Mouse (Mus musculus) forebrain, embryonic 11.5 days (tissue): ENCODE measurements around the gene Mylk2. TPM values are rescaled to one million over a fixed set of nuclear protein-coding genes. Genes with fewer than 3 reads are reported as not detected.

ENCODE experiments used
- ATAC-seq: fragments of 200-750 bp; cut with Nextera tagmentation; replicated peaks from 2 replicates; pipeline ENCODE4 v1.8.0; 2017; ENCODE audit warnings: moderate TSS enrichment; ENCODE audit not compliant: low FRiP score
- DNase-seq: peaks from one replicate; pipeline ENCODE4 v3.0.0-alpha.2; 2017; ENCODE audit warnings: low spot score
- H3K27ac ChIP-seq: fragments of 300-500 bp; sonication (generic); 2 replicates; pipeline ENCODE4 v1.5.1; 2014; ENCODE audit warnings: low read depth, low read length
- H3K27me3 ChIP-seq: fragments of 300-500 bp; sonication (generic); 2 replicates; pipeline ENCODE4 v1.6.1; 2014; ENCODE audit warnings: mild to moderate bottlenecking, low read length, mixed read lengths; ENCODE audit not compliant: control insufficient read depth, insufficient read depth
- H3K36me3 ChIP-seq: fragments of 300-500 bp; sonication (generic); 2 replicates; pipeline ENCODE4 v1.6.1; 2014; ENCODE audit warnings: mild to moderate bottlenecking, low read length, moderate library complexity, mixed read lengths; ENCODE audit not compliant: control insufficient read depth, insufficient read depth
- H3K4me1 ChIP-seq: fragments of 300-500 bp; sonication (generic); replicated peaks from 2 replicates; pipeline ENCODE4 v1.6.1; 2014; ENCODE audit warnings: low read length, mixed read lengths; ENCODE audit not compliant: control insufficient read depth, insufficient read depth
- H3K4me2 ChIP-seq: fragments of 300-500 bp; sonication (generic); 2 replicates; pipeline ENCODE4 v1.6.1; 2014; ENCODE audit warnings: low read depth, mild to moderate bottlenecking, low read length, moderate library complexity, mixed read lengths; ENCODE audit not compliant: severe bottlenecking
- H3K4me3 ChIP-seq: fragments of 300-500 bp; sonication (generic); 2 replicates; pipeline ENCODE4 v1.5.1; 2014; ENCODE audit warnings: low read depth, low read length
- H3K9ac ChIP-seq: fragments of 300-500 bp; sonication (generic); 2 replicates; pipeline ENCODE4 v1.6.1; 2014; ENCODE audit warnings: low read length
- H3K9me3 ChIP-seq: fragments of 300-500 bp; sonication (generic); 2 replicates; pipeline ENCODE4 v1.6.1; 2016; ENCODE audit warnings: low read length, mixed read lengths; ENCODE audit not compliant: control insufficient read depth
- whole genome bisulfite sequencing: fragments of 180-500 bp; shearing (Covaris S2); extraction: QIAGEN DNeasy Blood & Tissue Kit; methylation state at CpG from one replicate; pipeline ENCODE4 v1.1.7; 2014; 5-methylcytosine and 5-hydroxymethylcytosine counted together
- polyA plus RNA-seq: library from polyadenylated mRNA; unstranded; fragments of >200 nt; fragmentation: Nextera tagmentation; extraction: Ambion mirVana; gene quantifications from 2 replicates; pipeline ENCODE4 v1.2.1, GENCODE M21; 2014

The Mylk2 gene
- polyA plus RNA-seq, 1 experiment from 2014 or later = not detected

DNA sequence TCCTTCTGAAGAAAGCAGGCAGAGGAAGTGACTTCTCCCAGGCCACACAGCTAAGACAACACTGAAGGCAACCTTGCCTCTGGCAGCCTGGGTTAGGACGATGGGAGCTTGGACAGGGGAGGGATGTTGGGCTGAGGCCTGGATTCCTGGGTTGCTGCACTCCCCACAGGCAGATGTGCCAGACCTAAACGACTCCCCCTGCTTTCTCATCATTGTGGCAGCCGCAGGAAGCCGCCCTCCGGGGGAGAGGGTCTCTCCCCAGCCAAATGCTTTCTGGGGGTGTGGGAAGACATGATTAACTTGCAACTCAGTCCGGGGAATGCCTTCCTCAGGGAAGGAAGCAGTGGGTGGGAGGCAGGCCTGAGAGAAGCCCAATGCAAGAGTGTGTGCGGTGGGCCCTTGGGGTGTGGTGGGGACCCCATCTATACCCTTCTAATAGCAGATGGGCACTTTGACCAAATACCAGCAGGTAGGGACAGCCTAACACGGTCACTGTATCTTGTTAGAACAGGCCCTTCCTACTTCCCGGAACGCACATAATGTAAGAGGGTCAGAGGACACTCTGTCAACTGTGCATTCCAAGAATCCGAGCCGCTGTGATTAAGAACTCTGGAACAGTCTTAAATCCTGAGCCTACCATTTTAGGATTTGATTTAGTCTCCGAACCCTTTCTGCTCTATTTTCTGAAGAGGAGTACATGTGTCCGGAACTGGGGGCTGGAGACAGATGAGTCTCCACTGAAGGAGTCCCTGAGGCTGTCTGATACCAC, 17.3 kb downstream of the Mylk2 start:
- Histone ChIP-seq H3K27me3 (no peaks in the 10 kb centered on the region), H3K27ac (no peak overlapping the region), H3K9ac (no peak overlapping the region), H3K4me3 (no peak overlapping the region), H3K9me3 (no peaks in the 10 kb centered on the region), H3K4me2 (no peak overlapping the region), H3K36me3 (no peaks in the 10 kb centered on the region), H3K4me1 (no peaks in the 10 kb centered on the region)
- no peak for DNase-seq
- ATAC-seq = no peak
- WGBS = 49% methylated on average over 14 of the region's 14 CpGs

DNA sequence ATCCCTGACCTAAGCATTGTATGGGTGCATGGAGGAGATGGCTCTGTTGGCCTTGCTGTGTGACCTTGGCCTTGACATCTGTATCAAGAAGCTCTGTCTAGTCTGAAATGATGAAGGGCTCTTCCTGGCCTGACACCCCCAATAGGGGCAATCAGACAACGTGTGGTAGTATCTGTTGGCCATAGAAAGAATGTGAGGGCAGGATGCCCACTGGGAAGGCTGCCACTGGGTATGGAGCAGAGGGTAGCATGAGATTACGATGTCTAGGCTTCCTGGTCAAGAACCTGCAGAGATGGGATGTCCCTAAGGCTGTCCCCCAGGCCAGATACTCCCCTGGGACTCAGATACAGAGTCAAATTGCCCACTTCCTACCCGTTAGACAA, 17.8 kb downstream of the Mylk2 start:
- ATAC-seq = no peak
- no peak overlapping the region for H3K4me3 ChIP-seq
- no peak for DNase-seq
- no peaks in the 10 kb centered on the region for H3K4me1 ChIP-seq
- H3K9ac ChIP-seq = no peak overlapping the region
- H3K27ac ChIP-seq = no peak overlapping the region
- WGBS = 66% methylated on average over 3 of the region's 3 CpGs
- no peaks in the 10 kb centered on the region for H3K9me3 ChIP-seq
- no peaks in the 10 kb centered on the region for H3K27me3 ChIP-seq
- H3K4me2 ChIP-seq = no peak overlapping the region
- no peaks in the 10 kb centered on the region for H3K36me3 ChIP-seq

DNA sequence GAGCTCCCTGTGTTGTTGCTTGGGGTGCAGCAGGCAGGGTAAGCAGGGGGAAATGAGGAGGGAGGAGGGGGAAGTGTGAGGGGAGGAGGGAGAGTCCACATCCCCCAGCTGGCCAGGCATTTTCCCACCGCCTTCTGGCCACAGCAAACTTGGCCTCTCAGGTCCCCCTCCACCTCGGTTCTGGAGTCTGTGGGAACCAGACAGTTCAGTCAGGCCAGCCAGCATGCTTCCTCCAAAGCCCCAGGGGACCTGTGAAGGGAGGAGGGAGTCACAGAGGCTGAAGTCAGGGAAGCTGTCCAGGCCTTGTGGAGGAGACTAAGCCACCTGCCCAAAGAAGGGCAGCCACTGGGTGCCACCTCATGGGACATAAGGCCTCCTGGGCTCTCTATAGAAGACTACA, 19.1 kb downstream of the Mylk2 start:
- Histone ChIP-seq H3K27ac (no peak overlapping the region), H3K9me3 (no peaks in the 10 kb centered on the region), H3K27me3 (no peaks in the 10 kb centered on the region), H3K4me3 (no peak overlapping the region), H3K4me2 (no peak overlapping the region), H3K4me1 (no peaks in the 10 kb centered on the region), H3K36me3 (no peaks in the 10 kb centered on the region), H3K9ac (no peak overlapping the region)
- 36% methylated on average over 2 of the region's 2 CpGs for WGBS
- ATAC-seq = no peak
- DNase-seq = no peak

DNA sequence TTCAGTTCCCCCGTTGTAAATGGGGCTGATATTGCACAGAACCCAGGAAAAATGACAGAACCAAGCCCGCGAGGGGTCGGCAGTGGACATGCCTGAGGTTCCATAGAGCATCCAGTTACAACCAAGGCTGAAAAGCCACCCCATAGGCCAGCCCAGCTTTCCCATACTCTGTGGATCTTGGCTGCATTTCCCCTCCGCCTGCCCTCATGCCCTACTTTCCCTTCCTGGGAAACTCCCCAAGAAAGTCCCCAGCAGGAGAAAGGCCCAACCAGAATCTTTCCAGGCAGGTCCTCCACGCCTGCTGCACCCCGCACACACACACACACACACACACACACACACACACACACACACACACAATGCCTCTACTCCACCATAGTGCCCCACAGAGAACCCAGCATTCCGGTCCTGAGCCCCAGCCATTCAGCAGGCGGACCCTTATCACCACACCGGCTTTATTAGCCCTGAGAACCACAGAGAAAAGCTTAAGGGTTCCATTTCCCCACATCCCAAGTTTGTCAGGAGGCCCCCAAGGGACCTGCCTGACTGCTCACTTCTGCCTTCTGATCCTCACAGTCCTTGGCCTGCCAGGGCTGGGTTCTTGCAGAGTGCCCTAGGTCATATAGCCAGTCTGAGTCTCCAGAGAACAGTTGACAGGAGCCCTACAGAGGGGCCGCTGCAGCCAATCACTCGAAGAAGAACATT, 20.5 kb downstream of the Mylk2 start:
- Histone ChIP-seq H3K4me3 (no peak overlapping the region), H3K9ac (no peak overlapping the region), H3K4me1 (no peaks in the 10 kb centered on the region), H3K27ac (no peak overlapping the region), H3K4me2 (no peak overlapping the region), H3K36me3 (no peaks in the 10 kb centered on the region), H3K9me3 (no peaks in the 10 kb centered on the region), H3K27me3 (no peaks in the 10 kb centered on the region)
- ATAC-seq (no peak), DNase-seq (no peak)
- 71% methylated on average over 12 of the region's 12 CpGs for WGBS

DNA sequence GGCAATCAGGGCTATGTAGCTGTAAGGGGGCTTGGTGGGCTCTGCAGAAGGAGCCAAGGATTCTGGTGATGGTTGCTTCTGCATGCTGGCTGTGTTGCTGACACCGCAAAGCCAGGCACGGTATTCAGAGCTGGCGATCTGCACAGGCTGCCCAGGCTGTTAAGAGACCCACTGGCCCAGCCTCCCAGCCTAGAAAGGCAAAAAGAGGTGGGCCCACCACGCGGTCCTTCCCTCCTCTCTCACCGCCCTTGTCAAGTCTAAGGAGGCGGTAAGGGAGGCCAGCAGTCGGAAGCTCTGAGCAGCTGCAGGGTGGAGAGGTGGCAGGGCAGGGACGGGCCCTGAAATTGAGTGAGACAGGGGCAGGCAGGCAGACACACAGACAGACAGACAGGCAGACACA, 21.9 kb downstream of the Mylk2 start, which contains the start of gene Foxs1:
TSS of gene Foxs1 (minus strand) at position 161 of the 400 bp plus-strand sequence.
- Histone ChIP-seq H3K36me3 (no peaks in the 10 kb centered on the region), H3K27me3 (no peaks in the 10 kb centered on the region), H3K27ac (no peak within 1 kb of the TSS), H3K4me1 (no peaks in the 10 kb centered on the region), H3K9ac (no peak within 1 kb of the TSS), H3K4me2 (no peak within 1 kb of the TSS), H3K4me3 (no peak within 1 kb of the TSS), H3K9me3 (no peaks in the 10 kb centered on the region)
- ATAC-seq = no peak
- 50% methylated on average over 9 of the region's 9 CpGs for WGBS
- no peak for DNase-seq

DNA sequence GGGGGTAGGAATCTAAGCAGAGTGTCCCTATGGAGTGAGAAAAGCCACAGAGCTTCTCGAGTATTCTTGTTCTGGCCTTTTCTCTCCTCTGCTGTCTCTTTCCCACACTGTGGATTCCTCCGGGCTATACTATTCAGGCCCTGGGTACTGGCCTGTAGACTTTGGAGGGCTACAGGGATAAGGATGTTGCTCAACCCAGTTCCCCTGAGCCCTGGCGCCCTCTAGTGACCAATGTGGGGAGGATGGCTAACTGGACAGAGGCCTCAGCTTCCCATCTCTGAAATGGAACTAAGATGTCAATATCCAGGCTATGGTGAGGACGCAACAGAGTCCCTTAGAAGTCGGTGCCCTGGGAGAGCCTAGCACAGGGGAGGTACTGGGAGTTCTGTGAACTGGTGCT, 22.5 kb downstream of the Mylk2 start:
- H3K4me2 ChIP-seq = no peak overlapping the region
- 33% methylated on average over 5 of the region's 5 CpGs for WGBS
- no peak overlapping the region for H3K27ac ChIP-seq
- ATAC-seq = no peak
- no peak overlapping the region for H3K9ac ChIP-seq
- H3K36me3 ChIP-seq = no peaks in the 10 kb centered on the region
- no peaks in the 10 kb centered on the region for H3K27me3 ChIP-seq
- H3K4me3 ChIP-seq = no peak overlapping the region
- H3K9me3 ChIP-seq = no peaks in the 10 kb centered on the region
- H3K4me1 ChIP-seq = no peaks in the 10 kb centered on the region
- DNase-seq = peak; percentile 78

DNA sequence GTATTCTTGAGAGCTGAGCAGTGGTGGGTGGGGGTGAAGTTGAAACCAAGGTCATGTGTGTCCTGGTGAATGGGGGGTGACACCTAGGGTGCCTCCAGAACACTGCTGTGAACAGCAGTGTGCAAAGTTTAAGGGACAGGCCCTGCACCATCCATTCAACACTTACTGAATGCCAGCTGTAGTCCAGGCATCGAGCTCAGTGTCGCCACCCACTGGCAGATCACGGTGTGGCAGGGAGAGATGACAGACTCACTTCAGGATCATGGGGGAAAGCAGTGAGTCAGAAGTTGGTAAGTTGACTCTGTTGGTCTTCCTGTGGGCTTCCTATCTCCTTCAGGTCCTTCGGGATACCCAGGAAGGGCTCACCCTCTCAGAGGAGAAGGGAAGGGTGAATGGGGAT, 28.7 kb downstream of the Mylk2 start:
- Histone ChIP-seq H3K4me2 (no peak overlapping the region), H3K36me3 (no peaks in the 10 kb centered on the region), H3K4me1 (peaks cover 5% of the 10 kb centered on the region; the same call in 1 of the 2 replicates), H3K9ac (no peak overlapping the region), H3K9me3 (no peaks in the 10 kb centered on the region), H3K4me3 (no peak overlapping the region), H3K27me3 (peaks cover 37% of the 10 kb centered on the region), H3K27ac (no peak overlapping the region)
- DNase-seq (peak; percentile 73), ATAC-seq (no peak)
- WGBS = 12% methylated on average over 4 of the region's 4 CpGs

DNA sequence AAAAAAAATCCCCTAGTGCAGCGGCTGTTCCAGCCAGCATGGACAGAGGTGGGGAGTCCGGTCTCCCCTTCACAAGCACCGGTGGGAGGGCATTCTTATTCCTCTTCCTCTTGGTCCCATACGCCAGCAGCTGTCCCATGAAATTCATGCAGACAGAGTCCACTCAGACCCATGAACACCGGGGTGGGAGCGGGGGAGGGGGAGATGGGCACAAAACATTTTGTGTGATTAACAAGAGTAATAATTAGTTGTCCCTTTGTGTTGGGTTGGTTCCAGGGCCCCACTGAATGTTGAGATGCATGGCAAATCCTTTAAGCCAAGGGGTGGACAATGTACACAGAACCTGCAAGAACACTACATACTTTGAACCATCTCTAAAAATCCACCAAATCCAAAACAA, 30.0 kb downstream of the Mylk2 start:
- H3K27me3 ChIP-seq = peaks cover 45% of the 10 kb centered on the region

More for the DNA sequence above, 30.0 kb downstream of the Mylk2 start:
- Histone ChIP-seq H3K9ac (no peak overlapping the region), H3K4me1 (peaks cover 5% of the 10 kb centered on the region; the same call in 1 of the 2 replicates), H3K4me2 (no peak overlapping the region), H3K9me3 (no peaks in the 10 kb centered on the region), H3K36me3 (no peaks in the 10 kb centered on the region), H3K27ac (no peak overlapping the region), H3K4me3 (no peak overlapping the region)
- ATAC-seq (no peak), DNase-seq (no peak)
- WGBS = 86% methylated on average over 6 of the region's 6 CpGs
